Mouse (Mus musculus) hindbrain, embryonic 12.5 days (tissue): Measurements from ENCODE around the gene Neurog3. TPM values are rescaled to one million over a fixed set of nuclear protein-coding genes. Genes with fewer than 3 reads are reported as not detected.

Experiments used
- polyA plus RNA-seq: library from polyadenylated mRNA; unstranded; fragments of >200 nt; fragmentation: Nextera tagmentation; extraction: Ambion mirVana; gene quantifications from 2 replicates; pipeline ENCODE4 v1.2.1, GENCODE M21; 2016

Gene Neurog3
- polyA plus RNA-seq, 1 experiment from 2014 or later: 0.83 TPM

Other genes starting within 250 kb of the Neurog3 start
- 3.2 and 3.9 TPM in 2 replicates for gene Col13a1, start 154.0 kb upstream of the Neurog3 start, polyA plus RNA-seq
- 47.5 and 50.0 TPM in 2 replicates for gene Fam241b, start 10.8 kb downstream of the Neurog3 start, polyA plus RNA-seq
- 15.7 and 16.0 TPM in 2 replicates for gene Tspan15, start 98.2 kb downstream of the Neurog3 start, polyA plus RNA-seq
- not detected in 2 replicates for gene Tacr2, start 119.3 kb downstream of the Neurog3 start, polyA plus RNA-seq
- 56.6 and 60.7 TPM in 2 replicates for gene Hk1, start 246.8 kb downstream of the Neurog3 start, polyA plus RNA-seq